Mouse (Mus musculus): ENCODE data around the gene Appbp2.

Gene Appbp2

GRCm38 (mm10) chr11:85223248-85223647, 11.7 kb downstream of the Appbp2 start:
- DNase-seq (ENCODE audit: low spot score in 2 of 2), result no peak

GRCm38 (mm10) chr11:85222561-85222960, 12.4 kb downstream of the Appbp2 start:
- DNase-seq (ENCODE audit: low spot score in 2 of 2), result no peak

GRCm38 (mm10) chr11:85219014-85219413, 15.9 kb downstream of the Appbp2 start:
- DNase-seq (ENCODE audit: low spot score in 2 of 2), result no peak

GRCm38 (mm10) chr11:85214679-85215078, 20.3 kb downstream of the Appbp2 start:
- no peak for DNase-seq (ENCODE audit: low spot score in 2 of 2)

- DNase-seq (ENCODE audit: low spot score in 2 of 2), result no peak
Measured at GRCm38 (mm10) chr11:85213215-85213614, 21.7 kb downstream of the Appbp2 start.

- DNase-seq (ENCODE audit: low spot score in 2 of 2), result no peak
Measured at GRCm38 (mm10) chr11:85211151-85211550, 23.8 kb downstream of the Appbp2 start.

- DNase-seq (ENCODE audit: low spot score in 2 of 2), result no peak
Measured at GRCm38 (mm10) chr11:85206231-85206630, 28.7 kb downstream of the Appbp2 start.

- DNase-seq (ENCODE audit: low spot score in 2 of 2), result no peak
Measured at GRCm38 (mm10) chr11:85198906-85199305, 36.0 kb downstream of the Appbp2 start.

- no peak for DNase-seq (ENCODE audit: low spot score in 2 of 2)
Measured at GRCm38 (mm10) chr11:85196046-85196445, 38.9 kb downstream of the Appbp2 start.

- DNase-seq (ENCODE audit: low spot score in 2 of 2), result no peak
Measured at GRCm38 (mm10) chr11:85194206-85194605, 40.7 kb downstream of the Appbp2 start.

- no peak for DNase-seq (ENCODE audit: low spot score in 2 of 2)
Measured at GRCm38 (mm10) chr11:85190741-85191140, 44.2 kb downstream of the Appbp2 start.

- DNase-seq (ENCODE audit: low spot score in 2 of 2), result no peak
Measured at GRCm38 (mm10) chr11:85189110-85189509, 45.8 kb downstream of the Appbp2 start.

GRCm38 (mm10) chr11:85184839-85185238, 50.1 kb downstream of the Appbp2 start:
- DNase-seq (ENCODE audit: low spot score in 2 of 2), result no peak

GRCm38 (mm10) chr11:85184082-85184481, 50.8 kb downstream of the Appbp2 start:
- no peak for DNase-seq (ENCODE audit: low spot score in 2 of 2)

- DNase-seq (ENCODE audit: low spot score in 2 of 2), result peak; percentile 38 to 48
Measured at GRCm38 (mm10) chr11:85183284-85183779, 51.6 kb downstream of the Appbp2 start.

- peak; percentile 90 to 91 for DNase-seq (ENCODE audit: low spot score in 2 of 2)
Measured at GRCm38 (mm10) chr11:85182617-85183283, 52.2 kb downstream of the Appbp2 start.

- no peak for DNase-seq (ENCODE audit: low spot score in 2 of 2)
Measured at GRCm38 (mm10) chr11:85178413-85178812, 56.5 kb downstream of the Appbp2 start.

GRCm38 (mm10) chr11:85177761-85178160, 57.2 kb downstream of the Appbp2 start:
- DNase-seq (ENCODE audit: low spot score in 2 of 2), result no peak

GRCm38 (mm10) chr11:85175941-85176340, 59.0 kb downstream of the Appbp2 start:
- no peak for DNase-seq (ENCODE audit: low spot score in 2 of 2)

GRCm38 (mm10) chr11:85170833-85171232, 64.1 kb downstream of the Appbp2 start:
- no peak for DNase-seq (ENCODE audit: low spot score in 2 of 2)

- DNase-seq (ENCODE audit: low spot score in 2 of 2), result peak; percentile 81 to 90
Measured at GRCm38 (mm10) chr11:85170058-85170740, 64.7 kb downstream of the Appbp2 start, which contains the start of gene 1700125H20Rik. 1700125H20Rik (plus strand) TSS chr11:85170404.

GRCm38 (mm10) chr11:85167503-85167902, 67.4 kb downstream of the Appbp2 start:
- DNase-seq (ENCODE audit: low spot score in 2 of 2), result no peak

GRCm38 (mm10) chr11:85164371-85164770, 70.6 kb downstream of the Appbp2 start:
- no peak for DNase-seq (ENCODE audit: low spot score in 2 of 2)

Measured in right cerebral cortex, postnatal 10 days (tissue).